Mouse (Mus musculus): ENCODE measurements around the gene Kctd11. TPM values are rescaled to one million over a fixed set of nuclear protein-coding genes. Genes with fewer than 3 reads are reported as not detected.

Gene Kctd11
- total RNA-seq, 1 experiment: 5.4 TPM

GRCm38 (mm10) chr11:69922012-69922756, 41.0 kb upstream of the Kctd11 start:
- peaks cover 30% of the 10 kb centered on the region for H3K36me3 ChIP-seq (ENCODE audit: control insufficient read depth, insufficient read depth, low read length, poor library complexity, severe bottlenecking)
- H3K4me3 ChIP-seq (ENCODE audit: insufficient read depth in 1 of 2, low read depth in 1 of 2, low read length in 2 of 2, poor library complexity in 1 of 2, severe bottlenecking in 1 of 2): peak overlapping the region; percentile 65 to 72
- DNase-seq (ENCODE audit: low read depth, low spot score): no peak
- in situ Hi-C loops (cut with MboI; ENCODE audit: low sequenced_read_pairs in 2 of 2, unreplicated experiment in 2 of 2): no loop called here
- TF ChIP-seq ZNF384 (IDR thresholded peaks at IDR 0.05; ENCODE audit: low read depth, low read length): no peak
- no peak for TF ChIP-seq HCFC1 (IDR thresholded peaks at IDR 0.05; ENCODE audit: borderline replicate concordance, insufficient read depth, low read length)
- H3K9ac ChIP-seq (ENCODE audit: insufficient read depth, low read depth, low read length, poor library complexity, severe bottlenecking): peak overlapping the region; percentile 85
- H3K9me3 ChIP-seq (ENCODE audit: control insufficient read depth, insufficient read depth, low read depth, low read length): no peaks in the 10 kb centered on the region
- H3K27ac ChIP-seq (ENCODE audit: insufficient read depth, low read depth, low read length, poor library complexity, severe bottlenecking): peak overlapping the region; percentile 93
- peaks cover 0 to 9% of the 10 kb centered on the region in 2 experiments; a peak in 1 of 4 replicates for H3K4me1 ChIP-seq (ENCODE audit: control insufficient read depth in 2 of 2, insufficient read depth in 2 of 2, low read length in 2 of 2, poor library complexity in 1 of 2)

GRCm38 (mm10) chr11:69921114-69922011, 40.2 kb upstream of the Kctd11 start, which contains the start of gene Eif5a:
Eif5a (minus strand) TSS chr11:69921958.
- Histone ChIP-seq H3K27ac (ENCODE audit: insufficient read depth, low read depth, low read length, poor library complexity, severe bottlenecking) (peak within 1 kb of the TSS; percentile 99), H3K4me3 (ENCODE audit: insufficient read depth in 1 of 2, low read depth in 1 of 2, low read length in 2 of 2, poor library complexity in 1 of 2, severe bottlenecking in 1 of 2) (peak within 1 kb of the TSS; percentile 82 to 99), H3K9ac (ENCODE audit: insufficient read depth, low read depth, low read length, poor library complexity, severe bottlenecking) (peak within 1 kb of the TSS; percentile 100), H3K9me3 (ENCODE audit: control insufficient read depth, insufficient read depth, low read depth, low read length) (no peaks in the 10 kb centered on the region), H3K36me3 (ENCODE audit: control insufficient read depth, insufficient read depth, low read length, poor library complexity, severe bottlenecking) (peaks cover 38% of the 10 kb centered on the region), H3K4me1 (ENCODE audit: control insufficient read depth in 2 of 2, insufficient read depth in 2 of 2, low read length in 2 of 2, poor library complexity in 1 of 2) (peaks cover 0 to 9% of the 10 kb centered on the region in 2 experiments; a peak in 1 of 4 replicates)
- TF ChIP-seq CHD2 (IDR thresholded peaks at IDR 0.05; ENCODE audit: low read depth, low read length) (no peak), HCFC1 (IDR thresholded peaks at IDR 0.05; ENCODE audit: borderline replicate concordance, insufficient read depth, low read length) (peak; percentile 78; the same call in 1 of the 2 replicates), ZNF384 (IDR thresholded peaks at IDR 0.05; ENCODE audit: low read depth, low read length) (peak; percentile 100), ZC3H11A (IDR thresholded peaks at IDR 0.05; ENCODE audit: borderline replicate concordance, low read depth, low read length) (no peak)
- peak; percentile 100 for DNase-seq (ENCODE audit: low read depth, low spot score)
- in situ Hi-C loops (cut with MboI; ENCODE audit: low sequenced_read_pairs in 2 of 2, unreplicated experiment in 2 of 2): no loop called here

- Histone ChIP-seq H3K4me3 (ENCODE audit: insufficient read depth in 1 of 2, low read depth in 1 of 2, low read length in 2 of 2, poor library complexity in 1 of 2, severe bottlenecking in 1 of 2) (peak overlapping the region; percentile 82 to 99), H3K9ac (ENCODE audit: insufficient read depth, low read depth, low read length, poor library complexity, severe bottlenecking) (peak overlapping the region; percentile 100), H3K36me3 (ENCODE audit: control insufficient read depth, insufficient read depth, low read length, poor library complexity, severe bottlenecking) (peaks cover 47% of the 10 kb centered on the region), H3K27ac (ENCODE audit: insufficient read depth, low read depth, low read length, poor library complexity, severe bottlenecking) (peak overlapping the region; percentile 99), H3K9me3 (ENCODE audit: control insufficient read depth, insufficient read depth, low read depth, low read length) (no peaks in the 10 kb centered on the region), H3K4me1 (ENCODE audit: control insufficient read depth in 2 of 2, insufficient read depth in 2 of 2, low read length in 2 of 2, poor library complexity in 1 of 2) (peaks cover 0 to 14% of the 10 kb centered on the region in 2 experiments; a peak in 1 of 4 replicates)
- in situ Hi-C loops (cut with MboI; ENCODE audit: low sequenced_read_pairs in 2 of 2, unreplicated experiment in 2 of 2): no loop called here
- no peak for DNase-seq (ENCODE audit: low read depth, low spot score)
- TF ChIP-seq HCFC1 (IDR thresholded peaks at IDR 0.05; ENCODE audit: borderline replicate concordance, insufficient read depth, low read length) (0 out of 2 replicates have a peak, but pooled peaks have one; percentile 55), CHD2 (IDR thresholded peaks at IDR 0.05; ENCODE audit: low read depth, low read length) (no peak)
These were observed 39.2 kb upstream of the Kctd11 start for GRCm38 (mm10) chr11:69920266-69921031.

- TF ChIP-seq MAFK (IDR thresholded peaks at IDR 0.05; ENCODE audit: insufficient read depth, low read depth, low read length) (no peak), ZNF384 (IDR thresholded peaks at IDR 0.05; ENCODE audit: low read depth, low read length) (no peak), CHD2 (IDR thresholded peaks at IDR 0.05; ENCODE audit: low read depth, low read length) (no peak; the same call in 1 of the 2 replicates), ZC3H11A (IDR thresholded peaks at IDR 0.05; ENCODE audit: borderline replicate concordance, low read depth, low read length) (no peak), HCFC1 (IDR thresholded peaks at IDR 0.05; ENCODE audit: borderline replicate concordance, insufficient read depth, low read length) (no peak)
- H3K4me3 ChIP-seq (ENCODE audit: insufficient read depth in 1 of 2, low read depth in 1 of 2, low read length in 2 of 2, poor library complexity in 1 of 2, severe bottlenecking in 1 of 2): peak overlapping the region; percentile 82 to 99
- peak overlapping the region; percentile 100 for H3K9ac ChIP-seq (ENCODE audit: insufficient read depth, low read depth, low read length, poor library complexity, severe bottlenecking)
- peak overlapping the region; percentile 99 for H3K27ac ChIP-seq (ENCODE audit: insufficient read depth, low read depth, low read length, poor library complexity, severe bottlenecking)
- in situ Hi-C loops (cut with MboI; ENCODE audit: low sequenced_read_pairs in 2 of 2, unreplicated experiment in 2 of 2): no loop called here
- peaks cover 0 to 14% of the 10 kb centered on the region in 2 experiments; a peak in 1 of 4 replicates for H3K4me1 ChIP-seq (ENCODE audit: control insufficient read depth in 2 of 2, insufficient read depth in 2 of 2, low read length in 2 of 2, poor library complexity in 1 of 2)
- peaks cover 49% of the 10 kb centered on the region for H3K36me3 ChIP-seq (ENCODE audit: control insufficient read depth, insufficient read depth, low read length, poor library complexity, severe bottlenecking)
- H3K9me3 ChIP-seq (ENCODE audit: control insufficient read depth, insufficient read depth, low read depth, low read length): no peaks in the 10 kb centered on the region
- DNase-seq (ENCODE audit: low read depth, low spot score): peak; percentile 77
These were observed 38.6 kb upstream of the Kctd11 start for GRCm38 (mm10) chr11:69919661-69920265.

Data from ES-E14 (cell line).